Mouse (Mus musculus) frontal cortex, postnatal 10 days (tissue): Measurements from ENCODE around the gene Acsl6.
"Not testable (repeated sequence)": the region's sequence is repeated elsewhere in the genome, so short reads cannot be mapped to it uniquely, and the experiment has no call there.

Experiments
- DNase-seq, 2 experiments: peaks; one replicate each; pipeline ENCODE4 v3.0.0; 2022; ENCODE audit warnings: low spot score in 2 of 2, mixed read lengths in 1 of 2

The Acsl6 gene

GRCm38 (mm10) chr11:54303728-54304470, at the start of gene Acsl6:
Gene Acsl6, plus strand, starts transcription at chr11:54303798.
- peak in 1 of 2 experiments; percentile 53 for DNase-seq

GRCm38 (mm10) chr11:54254114-54254513, 49.5 kb upstream of the Acsl6 start:
- peak in 1 of 2 experiments; percentile 14 for DNase-seq

- DNase-seq, result peak; percentile 22 to 65
These were observed 46.8 kb upstream of the Acsl6 start for GRCm38 (mm10) chr11:54256624-54257376.

DNA sequence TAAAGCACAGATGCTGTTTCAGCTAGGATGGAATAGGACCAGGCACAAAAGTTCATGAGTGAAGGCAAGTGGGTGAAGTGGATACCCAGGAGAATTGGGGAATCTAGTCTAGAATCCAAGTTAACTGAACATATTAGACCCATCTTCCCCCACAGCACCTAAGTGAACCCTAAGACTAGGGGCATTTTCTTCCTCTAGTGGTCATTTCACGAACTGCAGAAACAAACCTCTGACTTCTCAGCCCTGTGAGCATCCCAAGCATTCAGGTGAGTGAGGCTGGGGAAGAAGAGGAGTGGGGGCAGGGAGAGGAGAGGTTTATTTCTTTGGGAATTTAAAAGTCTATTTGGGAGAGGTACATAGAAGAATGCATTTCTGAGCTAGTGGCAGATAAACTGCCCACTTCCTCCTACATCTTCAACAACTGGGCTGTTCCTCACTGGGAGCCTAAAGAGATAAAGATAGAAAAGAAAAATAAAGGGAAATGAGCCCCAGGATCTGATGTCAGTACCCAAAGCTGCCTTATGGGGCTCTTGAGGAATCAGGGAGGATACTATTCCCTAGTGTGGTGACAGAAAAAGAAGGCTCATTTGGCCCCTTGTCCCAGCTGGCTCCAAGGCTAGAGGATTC, 40.1 kb upstream of the Acsl6 start:
- no peak for DNase-seq

GRCm38 (mm10) chr11:54264542-54264941, 39.1 kb upstream of the Acsl6 start:
- no peak for DNase-seq

GRCm38 (mm10) chr11:54267177-54267576, 36.4 kb upstream of the Acsl6 start, which contains the start of gene Il3:
Gene Il3, minus strand, starts transcription at chr11:54267277.
- DNase-seq, result no peak

DNA sequence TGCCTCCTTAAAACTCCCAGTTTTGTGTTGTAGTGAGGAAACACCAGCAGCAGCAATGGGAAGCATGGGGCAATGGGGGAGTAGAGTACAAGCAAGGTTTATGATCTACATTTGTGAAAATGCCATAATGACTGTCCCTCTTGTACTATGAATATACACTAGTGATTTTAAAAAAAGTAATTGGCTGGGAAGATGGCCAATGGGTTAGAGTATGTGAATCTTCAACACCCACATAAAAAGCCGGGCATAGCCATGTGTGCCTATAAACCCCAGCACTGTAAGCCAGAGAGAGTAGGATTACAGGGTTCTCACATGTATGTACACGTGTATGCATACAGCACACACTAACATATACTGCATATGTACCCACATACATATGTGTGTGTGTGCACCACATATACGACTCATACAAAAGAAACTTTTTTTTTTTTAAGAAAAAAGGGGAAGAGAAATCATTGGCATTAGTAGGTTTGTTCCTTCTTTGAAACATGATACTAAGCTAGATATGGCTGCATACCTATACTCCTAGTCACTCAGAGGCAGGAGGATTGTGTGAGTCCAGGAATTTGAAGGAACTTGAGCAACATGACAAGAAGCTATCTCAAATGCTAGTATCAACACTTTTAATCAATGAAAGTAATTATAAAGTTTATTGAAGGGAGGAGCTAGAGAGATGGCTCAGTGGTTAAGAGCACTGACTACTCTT, 34.3 kb upstream of the Acsl6 start:
- DNase-seq, result no peak

GRCm38 (mm10) chr11:54271437-54271949, 32.1 kb upstream of the Acsl6 start:
- no peak for DNase-seq

DNA sequence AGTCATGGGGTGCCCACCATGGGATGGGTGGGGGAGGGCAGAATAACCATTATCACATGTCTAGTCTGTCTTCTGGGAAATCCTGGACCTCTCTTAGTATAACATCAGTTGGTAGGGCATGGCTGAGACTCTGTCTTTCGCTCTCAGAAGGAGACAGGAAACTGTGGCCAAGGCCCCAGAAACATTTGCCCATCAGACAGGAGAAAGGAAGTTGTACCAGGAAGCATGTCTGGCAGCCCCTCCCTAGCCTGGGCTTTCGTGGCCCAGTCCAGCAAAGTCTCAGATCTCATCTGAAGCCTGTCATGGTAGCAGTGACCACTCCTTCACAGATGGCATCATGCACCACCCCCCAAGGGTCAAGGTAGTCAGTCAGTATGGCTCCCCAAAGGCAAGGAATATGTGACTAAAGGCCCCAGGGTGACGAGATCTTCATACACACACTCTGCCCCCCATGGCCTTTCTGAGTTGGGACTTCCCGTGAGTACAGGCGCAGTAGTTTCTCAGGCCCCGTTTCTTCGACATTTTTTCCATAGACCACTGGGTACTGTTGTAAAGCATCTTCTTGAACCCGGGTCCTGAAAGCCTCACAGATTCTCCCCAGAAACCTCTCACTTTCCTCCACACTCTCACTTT, 15.7 kb upstream of the Acsl6 start:
- no peak for DNase-seq

DNA sequence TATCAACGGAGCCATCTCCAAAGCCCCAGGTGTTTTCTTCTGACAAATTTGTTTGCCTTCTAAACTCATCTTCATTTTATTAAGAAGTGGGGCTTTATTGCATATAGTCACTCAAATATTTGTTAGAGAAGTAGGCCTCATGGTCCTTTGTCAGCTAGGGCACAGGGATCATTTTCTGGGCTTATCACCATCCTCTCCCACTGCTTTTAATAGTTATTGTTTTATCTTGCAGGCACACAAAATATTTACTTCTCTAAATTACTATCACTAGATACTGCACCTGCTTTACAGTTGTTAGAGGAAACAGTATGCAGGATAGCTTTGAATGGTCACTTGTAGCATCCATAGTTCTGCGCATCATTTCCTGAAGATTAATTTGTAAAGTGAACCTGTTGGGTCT, 11.4 kb upstream of the Acsl6 start:
- DNase-seq, result no peak

DNA sequence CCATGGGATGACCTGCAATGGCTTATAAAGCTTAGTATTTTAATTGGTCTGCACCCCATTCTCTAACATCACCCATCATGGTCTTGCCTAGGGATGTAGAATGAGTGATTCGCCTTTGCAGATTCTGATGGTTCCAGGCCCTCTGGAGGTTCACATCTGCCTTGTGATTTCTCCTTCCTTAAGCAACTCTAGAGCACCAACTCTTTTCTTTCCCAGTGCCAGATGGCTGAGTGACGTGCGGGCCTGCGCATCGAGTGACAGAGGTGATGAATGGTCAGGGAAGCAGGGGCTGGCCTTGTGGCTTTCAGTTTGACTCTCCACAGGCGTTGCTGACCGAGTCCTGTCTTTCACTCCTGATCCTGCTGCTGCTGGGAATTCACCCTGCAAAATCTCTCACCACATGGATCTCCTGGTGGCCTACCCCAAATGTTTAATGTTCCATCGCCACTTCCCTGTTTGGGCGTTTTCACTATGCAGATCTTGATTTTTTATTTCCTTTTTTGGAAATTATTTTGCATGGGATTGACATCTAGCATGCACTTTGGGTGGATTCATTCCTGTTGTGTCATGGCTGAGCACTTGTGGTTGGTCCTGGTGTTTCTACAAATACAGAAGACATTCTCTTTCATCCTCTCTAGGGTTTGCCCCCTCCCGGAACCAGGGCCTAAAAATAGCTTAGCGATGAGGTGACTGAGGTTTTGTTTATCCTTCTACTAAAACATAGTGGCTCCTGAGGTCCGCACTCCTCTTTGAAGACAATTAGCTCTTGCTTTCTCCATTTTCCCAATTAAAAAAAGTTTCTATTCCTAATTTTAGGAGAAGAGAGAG, 9.4 kb upstream of the Acsl6 start:
- DNase-seq, result no peak

DNA sequence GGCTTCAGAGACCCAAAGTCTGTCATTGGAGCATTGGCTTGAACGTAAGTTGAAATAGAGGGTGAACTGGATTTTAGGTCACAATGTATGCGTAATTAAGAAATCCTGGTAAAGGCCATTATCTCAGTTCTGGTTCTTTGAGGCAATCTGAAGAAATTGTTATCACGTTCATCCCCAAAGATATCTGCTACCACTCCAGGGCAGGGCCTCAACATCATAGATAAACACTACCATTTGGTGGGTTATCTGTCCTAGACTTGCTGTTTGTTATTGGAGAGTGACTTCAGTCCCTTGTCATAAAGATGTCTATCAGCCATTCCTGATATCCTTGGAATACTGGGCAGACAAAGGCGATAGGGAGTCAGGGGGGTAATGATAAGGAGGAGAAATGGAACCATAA, 7.6 kb upstream of the Acsl6 start:
- DNase-seq, result no peak

- no peak for DNase-seq
These were observed 6.9 kb upstream of the Acsl6 start for GRCm38 (mm10) chr11:54296734-54297133.

- DNase-seq, result not testable (repeated sequence)
These were observed 6.1 kb upstream of the Acsl6 start for GRCm38 (mm10) chr11:54297471-54297870.

GRCm38 (mm10) chr11:54298777-54299176, 4.8 kb upstream of the Acsl6 start:
- no peak for DNase-seq

DNA sequence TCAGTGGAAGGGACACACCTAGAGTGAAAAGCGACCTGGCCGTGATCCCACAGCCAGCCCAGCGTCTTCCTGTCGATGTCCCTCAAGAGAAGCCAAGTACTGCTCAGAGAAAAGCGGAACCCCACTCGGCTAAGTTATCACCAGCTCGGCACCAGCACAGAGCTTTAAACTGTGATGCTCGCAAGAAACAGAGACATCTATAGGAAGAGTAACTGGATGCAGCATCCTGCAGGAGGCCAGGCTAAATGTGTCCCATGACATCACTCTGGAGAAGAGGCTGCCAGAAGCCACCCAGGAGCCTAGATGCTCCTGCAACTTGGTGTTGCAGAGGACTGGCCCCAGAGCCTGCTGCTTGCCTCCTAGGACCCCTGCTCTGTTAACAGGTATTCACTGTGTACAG, 1.6 kb upstream of the Acsl6 start:
- peak in 1 of 2 experiments; percentile 13 for DNase-seq

GRCm38 (mm10) chr11:54302606-54303005, 992 bp upstream of the Acsl6 start:
- peak in 1 of 2 experiments; percentile 5 for DNase-seq

GRCm38 (mm10) chr11:54303076-54303727, 396 bp upstream of the Acsl6 start:
- DNase-seq, result peak in 1 of 2 experiments; percentile 7

DNA sequence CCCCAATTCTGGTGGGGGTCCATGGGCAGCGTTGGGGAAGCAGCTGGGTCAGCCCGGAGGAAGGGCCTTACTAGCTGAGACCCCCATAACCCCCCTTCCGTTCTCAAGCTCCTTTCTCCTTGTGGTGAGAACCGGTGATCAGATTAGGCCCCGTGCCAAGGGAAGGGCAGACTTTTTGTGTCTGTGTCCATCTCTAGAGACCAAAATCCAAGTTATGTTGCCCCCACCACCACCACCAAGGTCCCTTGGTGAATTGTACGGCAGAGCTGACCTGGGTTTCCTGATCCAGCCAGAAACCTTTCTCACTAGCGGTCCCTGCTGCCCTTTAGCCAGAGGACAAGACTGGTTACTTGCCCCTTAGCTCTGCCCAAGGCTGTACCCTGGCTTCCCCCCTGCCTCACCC, 874 bp downstream of the Acsl6 start:
- no peak for DNase-seq

DNA sequence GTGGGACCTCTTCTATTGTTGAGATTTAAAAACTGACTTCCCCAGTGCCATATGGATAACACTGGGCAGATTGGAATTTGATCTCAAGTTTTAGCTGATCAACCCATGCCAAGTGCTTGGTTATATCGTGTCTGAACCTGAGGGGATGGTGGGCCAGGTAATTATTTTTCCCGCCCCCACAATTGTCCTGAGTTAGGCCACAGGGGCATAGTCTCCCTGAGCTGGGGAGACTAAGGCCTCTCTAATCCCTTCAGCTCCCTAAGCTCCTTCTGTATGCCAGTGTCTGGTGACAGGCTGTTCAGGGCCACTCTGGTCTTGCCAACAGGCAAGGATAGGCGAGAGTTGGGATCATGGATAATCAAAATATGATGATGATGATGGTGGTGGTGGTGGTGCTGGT, 1.7 kb downstream of the Acsl6 start:
- peak in 1 of 2 experiments; percentile 6 for DNase-seq
